Comparison of ENCODE assay signal across 13 mouse cellular contexts in the genomic region with DNA sequence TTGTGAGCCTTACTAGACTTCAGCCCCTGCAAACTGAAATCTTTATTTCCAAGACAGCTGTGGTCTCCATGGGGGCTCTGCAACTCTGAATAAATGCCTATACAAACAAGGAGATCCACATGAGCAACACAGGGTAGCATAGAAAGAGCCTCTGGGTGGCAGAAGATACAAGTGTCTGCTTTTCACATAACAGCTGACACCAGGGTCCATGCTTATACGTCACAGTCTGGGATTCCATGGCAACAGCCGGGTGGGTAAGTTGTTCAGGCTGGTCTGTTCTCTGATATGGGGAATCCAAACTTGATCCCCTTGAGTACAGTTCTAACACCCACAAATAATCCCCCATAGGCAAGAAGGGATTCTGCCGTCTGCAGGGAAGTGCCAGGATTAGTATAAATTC.
DNase-seq lines count a peak whose midpoint lies in the region; TF ChIP-seq lines count a peak whose summit lies in the region.
"Had no signal": no experiment of that assay in that cellular context is flagged by ENCODE, and none has a peak within 500 bp of the region (broad histone marks: within the 10 kb centered on the region; RNA-seq: fewer than 3 reads in every experiment).

No protein-coding gene starts in this region.

- H3K4me3 ChIP-seq in gastrocnemius, adult 2 months: no peak overlapping the region
- H3K4me3 ChIP-seq: embryonic facial prominence, embryonic 13.5 days; kidney, embryonic 15.5 days; myocyte had no signal

- no peak overlapping the region for H3K27ac ChIP-seq in gastrocnemius, adult 2 months
- H3K27ac ChIP-seq: embryonic facial prominence, embryonic 13.5 days; kidney, embryonic 15.5 days had no signal

- no peak for DNase-seq in gastrocnemius, adult 2 months
- no peak for DNase-seq in gastrocnemius, postnatal 25 days
- peak; percentile 32 for DNase-seq in layer of hippocampus, adult 11-12 months (ENCODE audit: low spot score)
- no peak for DNase-seq in layer of hippocampus, adult 8-10 months (ENCODE audit: low spot score in 2 of 2)
- DNase-seq in brain, adult 2 months (ENCODE audit: low read depth, low spot score): peak; percentile 67
- DNase-seq in layer of hippocampus, adult 9-11 months: peak; percentile 41
- DNase-seq in urinary bladder, postnatal 14 days (ENCODE audit: low spot score): no peak
- DNase-seq in ovary, postnatal 14 days (ENCODE audit: low spot score): no peak
- DNase-seq: adrenal gland, postnatal 10 days; cerebellum, adult 11-12 months had no signal

- intact Hi-C loops in gastrocnemius, adult 2 months (cut with DNase I): no loop called here

- TF ChIP-seq CTCF in gastrocnemius, adult 2 months (IDR thresholded peaks at IDR 0.05): peak; percentile 18; the same call in 1 of the 2 replicates

Comparison
In these comparisons a context has a peak if more than half of its experiments do, and no peak if none do; other contexts are left out.
1. DNase-seq: peak in layer of hippocampus, adult 11-12 months (single experiment), brain, adult 2 months (single experiment) and layer of hippocampus, adult 9-11 months (single experiment); none in gastrocnemius, adult 2 months (single experiment), gastrocnemius, postnatal 25 days (single experiment), layer of hippocampus, adult 8-10 months (0 of 2), urinary bladder, postnatal 14 days (single experiment) and ovary, postnatal 14 days (single experiment).